Mouse (Mus musculus) monocyte, adult 5-6 weeks (primary cell): ENCODE results near the gene Arl13b. TPM values are rescaled to one million over a fixed set of nuclear protein-coding genes. Genes with fewer than 3 reads are reported as not detected.

Source experiments
- ATAC-seq: fragments of 153-309, 156-312 bp; replicated peaks from 2 replicates; pipeline ENCODE4 v1.8.0; 2017; ENCODE audit warnings: mild to moderate bottlenecking; ENCODE audit not compliant: low TSS enrichment, insufficient number of reproducible peaks, severe bottlenecking, poor library complexity, low FRiP score
- total RNA-seq: library from RNA; stranded (forward); fragments of 200-1000, 200-491, 200-594 nt; gene quantifications from 3 replicates; pipeline ENCODE4 v1.2.3, GENCODE M21; 2017

Gene Arl13b
- total RNA-seq, 1 experiment from 2014 or later, result 20.4 TPM

- ATAC-seq, result no peak
These were observed 93.8 kb downstream of the Arl13b start for GRCm38 (mm10) chr16:62753079-62753478.

- ATAC-seq, result no peak
These were observed 101.0 kb downstream of the Arl13b start for GRCm38 (mm10) chr16:62745875-62746274.

Other genes starting within 250 kb of the Arl13b start
- 21.2 to 26.5 TPM (median 23.5 TPM) in 3 replicates for gene Nsun3, start 60.2 kb downstream of the Arl13b start, total RNA-seq
- 0.43 TPM in 1 of 3 replicates, not detected in the others for gene Stx19, start 32.4 kb downstream of the Arl13b start, total RNA-seq
- 33.3 to 36.6 TPM (median 35.3 TPM) in 3 replicates for gene Pros1, start 7.3 kb upstream of the Arl13b start, total RNA-seq